Mouse (Mus musculus): Measurements from ENCODE around the gene Nfkbiz.

Nfkbiz gene

GRCm38 (mm10) chr16:55804799-55805198 is 33.9 kb downstream of the Nfkbiz start:
- no peak for ATAC-seq (ENCODE audit: low TSS enrichment)

GRCm38 (mm10) chr16:55801629-55802028 is 37.1 kb downstream of the Nfkbiz start:
- no peak for ATAC-seq (ENCODE audit: low TSS enrichment)

- ATAC-seq (ENCODE audit: low TSS enrichment), result no peak
These were observed 39.9 kb downstream of the Nfkbiz start for GRCm38 (mm10) chr16:55798845-55799244.

GRCm38 (mm10) chr16:55790326-55790725 is 48.4 kb downstream of the Nfkbiz start:
- no peak for ATAC-seq (ENCODE audit: low TSS enrichment)

- 0 out of 2 replicates have a peak, but pooled peaks have one; percentile 41 for ATAC-seq (ENCODE audit: low TSS enrichment)
These were observed 49.4 kb downstream of the Nfkbiz start for GRCm38 (mm10) chr16:55789291-55789690.

- no peak for ATAC-seq (ENCODE audit: low TSS enrichment)
These were observed 50.0 kb downstream of the Nfkbiz start for GRCm38 (mm10) chr16:55788671-55789070.

- no peak for ATAC-seq (ENCODE audit: low TSS enrichment)
These were observed 51.2 kb downstream of the Nfkbiz start for GRCm38 (mm10) chr16:55787385-55788072.

GRCm38 (mm10) chr16:55784379-55784778 is 54.3 kb downstream of the Nfkbiz start:
- no peak for ATAC-seq (ENCODE audit: low TSS enrichment)

GRCm38 (mm10) chr16:55783923-55784322 is 54.8 kb downstream of the Nfkbiz start:
- ATAC-seq (ENCODE audit: low TSS enrichment), result no peak

GRCm38 (mm10) chr16:55782911-55783310 is 55.8 kb downstream of the Nfkbiz start:
- ATAC-seq (ENCODE audit: low TSS enrichment), result no peak

- ATAC-seq (ENCODE audit: low TSS enrichment), result no peak
These were observed 56.9 kb downstream of the Nfkbiz start for GRCm38 (mm10) chr16:55781809-55782208.

- no peak for ATAC-seq (ENCODE audit: low TSS enrichment)
These were observed 57.6 kb downstream of the Nfkbiz start for GRCm38 (mm10) chr16:55780958-55781558.

GRCm38 (mm10) chr16:55776329-55776728 is 62.4 kb downstream of the Nfkbiz start:
- no peak for ATAC-seq (ENCODE audit: low TSS enrichment)

GRCm38 (mm10) chr16:55770247-55770646 is 68.5 kb downstream of the Nfkbiz start:
- ATAC-seq (ENCODE audit: low TSS enrichment), result peak; percentile 70

Measured in frontal cortex, adult (tissue).